Mouse (Mus musculus) bone marrow macrophage, adult 2 months (primary cell): Measurements from ENCODE around the gene Gaa. TPM values are rescaled to one million over a fixed set of nuclear protein-coding genes. Genes with fewer than 3 reads are reported as not detected.
"Not testable (repeated sequence)": the region's sequence is repeated elsewhere in the genome, so short reads cannot be mapped to it uniquely, and the experiment has no call there.

ENCODE experiments used
- H3K27ac ChIP-seq: 2 replicates; pipeline ENCODE4 v1.5.1; 2012; ENCODE audit warnings: low read depth, low read length; ENCODE audit not compliant: insufficient read depth
- H3K4me1 ChIP-seq: 2 replicates; pipeline ENCODE4 v1.6.1; 2012; ENCODE audit warnings: low read length; ENCODE audit not compliant: control insufficient read depth, insufficient read depth
- H3K4me3 ChIP-seq: 2 replicates; pipeline ENCODE4 v1.5.1; 2012; ENCODE audit warnings: mild to moderate bottlenecking, low read length, moderate library complexity; ENCODE audit not compliant: insufficient read depth
- CTCF ChIP-seq: IDR thresholded peaks from 2 replicates; pipeline ENCODE4 v1.5.1; 2012; ENCODE audit warnings: low read depth, mild to moderate bottlenecking, low read length, moderate library complexity
- POLR2A ChIP-seq: IDR thresholded peaks from 2 replicates; pipeline ENCODE4 v1.6.1; 2012; ENCODE audit warnings: mild to moderate bottlenecking, low read depth, low read length, borderline replicate concordance
- polyA plus RNA-seq: library from polyadenylated mRNA; stranded (reverse); fragments of >200 nt; gene quantifications from 2 replicates; pipeline ENCODE4 v1.2.4, GENCODE M21; 2012; ENCODE audit not compliant: missing spikeins, insufficient read depth, insufficient read length

The Gaa gene
- polyA plus RNA-seq, 1 experiment, result 65.2 TPM

- not testable (repeated sequence) for H3K4me3 ChIP-seq, H3K27ac ChIP-seq, H3K4me1 ChIP-seq
- TF ChIP-seq CTCF, result 0 out of 2 replicates have a peak, but pooled peaks have one; percentile 16
Measured at GRCm38 (mm10) chr11:119272492-119272891, 4.8 kb downstream of the Gaa start.

DNA sequence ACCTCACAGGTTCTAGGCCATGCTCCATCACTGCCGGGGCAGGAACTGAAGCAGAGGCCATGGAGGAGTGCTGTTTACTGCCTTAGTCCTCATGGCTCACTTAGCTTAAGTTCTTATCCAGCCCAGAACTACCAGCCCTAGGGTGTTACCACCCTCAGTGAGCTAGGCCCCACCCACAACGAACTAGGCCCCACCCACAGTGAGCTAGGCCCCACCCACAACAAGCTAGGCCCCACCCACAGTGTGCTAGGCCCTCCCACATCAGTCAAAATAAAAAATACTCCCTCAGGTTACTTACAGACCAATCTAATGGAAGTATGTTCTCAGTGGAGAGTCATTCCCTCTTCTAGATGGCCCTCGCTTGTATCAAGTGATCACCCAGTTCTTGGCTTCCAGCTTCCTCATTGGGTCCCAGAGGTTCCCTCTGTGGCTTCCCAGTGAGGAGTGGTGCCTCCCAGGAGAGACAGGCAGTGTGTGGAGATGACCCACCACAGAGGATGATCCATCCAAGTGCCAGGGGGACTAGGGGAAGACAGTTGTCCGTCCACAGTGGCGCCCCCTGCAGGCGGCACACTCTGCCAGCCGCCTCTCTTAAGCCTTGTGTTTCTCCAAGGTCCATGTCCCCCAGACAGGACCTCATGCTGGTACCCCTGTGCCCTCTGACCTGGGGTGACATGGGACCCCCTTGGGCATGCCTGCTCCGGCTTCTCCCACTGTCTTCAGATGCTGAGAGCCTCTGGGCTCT lies 5.7 kb downstream of the Gaa start:
- Histone ChIP-seq H3K27ac (no peak overlapping the region), H3K4me1 (peaks cover 6% of the 10 kb centered on the region), H3K4me3 (no peak overlapping the region)
- peak; percentile 54 for TF ChIP-seq CTCF
- no peak for TF ChIP-seq POLR2A

DNA sequence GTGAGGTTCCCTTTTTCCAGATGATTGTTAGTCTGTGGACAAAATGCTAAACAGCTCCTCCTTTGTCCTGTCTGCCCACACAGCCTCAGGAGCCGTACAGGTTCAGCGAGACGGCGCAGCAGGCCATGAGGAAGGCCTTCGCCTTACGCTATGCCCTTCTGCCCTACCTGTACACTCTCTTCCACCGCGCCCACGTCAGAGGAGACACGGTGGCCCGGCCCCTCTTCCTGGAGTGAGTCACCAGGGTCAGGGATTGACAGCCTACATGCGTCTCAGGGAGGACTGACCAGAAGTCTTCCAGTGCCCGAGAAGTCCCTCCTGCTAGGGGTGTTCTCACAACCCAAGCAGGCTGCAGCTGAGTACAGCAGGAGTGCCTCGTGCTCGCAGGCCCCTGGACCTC lies 13.3 kb downstream of the Gaa start:
- Histone ChIP-seq H3K4me3 (no peak overlapping the region), H3K4me1 (no peaks in the 10 kb centered on the region), H3K27ac (no peak overlapping the region)
- TF ChIP-seq POLR2A (no peak), CTCF (no peak)

- Histone ChIP-seq H3K4me3 (no peak overlapping the region), H3K4me1 (no peaks in the 10 kb centered on the region), H3K27ac (no peak overlapping the region)
- TF ChIP-seq CTCF, result no peak
- no peak for TF ChIP-seq POLR2A
Measured at GRCm38 (mm10) chr11:119285791-119286527, 18.3 kb downstream of the Gaa start.

DNA sequence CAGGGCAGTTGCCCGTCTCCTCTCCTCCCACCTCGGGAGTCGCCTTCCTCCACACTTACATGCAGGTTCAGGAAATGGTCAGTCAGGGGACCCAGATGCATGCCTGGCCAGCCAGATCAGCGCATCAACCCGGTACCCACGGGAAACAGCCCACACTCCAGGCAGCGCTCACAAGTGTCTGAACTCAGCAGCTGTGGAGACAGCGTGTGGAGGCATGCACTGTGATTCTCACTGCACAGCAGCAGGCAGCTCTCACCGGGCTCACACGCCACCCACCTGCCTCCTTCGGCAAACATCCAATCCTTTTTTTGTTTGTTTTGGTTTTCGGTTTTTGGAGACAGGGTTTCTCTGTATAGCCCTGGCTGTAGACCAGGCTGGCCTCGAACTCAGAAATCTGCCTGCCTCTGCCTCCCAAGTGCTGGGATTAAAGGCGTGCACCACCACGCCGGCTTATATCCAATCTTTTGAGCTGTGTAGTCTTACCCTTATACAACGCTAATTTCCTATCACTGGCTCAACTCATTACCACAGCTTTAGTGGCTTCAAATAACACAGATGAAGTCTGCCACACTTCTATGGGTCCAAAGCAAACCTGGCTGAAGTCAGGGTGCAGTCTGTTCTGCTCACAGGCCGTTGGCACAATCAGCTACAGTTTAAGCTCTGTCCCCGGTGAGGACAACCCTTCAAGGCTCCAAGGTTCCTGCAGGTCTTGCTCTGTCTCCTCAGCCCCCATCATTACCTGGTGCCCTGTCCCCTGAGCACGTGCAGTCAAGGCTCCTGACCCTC lies 19.7 kb downstream of the Gaa start:
- TF ChIP-seq CTCF (no peak), POLR2A (no peak)
- H3K27ac ChIP-seq, result no peak overlapping the region
- H3K4me3 ChIP-seq, result no peak overlapping the region
- H3K4me1 ChIP-seq, result no peaks in the 10 kb centered on the region

DNA sequence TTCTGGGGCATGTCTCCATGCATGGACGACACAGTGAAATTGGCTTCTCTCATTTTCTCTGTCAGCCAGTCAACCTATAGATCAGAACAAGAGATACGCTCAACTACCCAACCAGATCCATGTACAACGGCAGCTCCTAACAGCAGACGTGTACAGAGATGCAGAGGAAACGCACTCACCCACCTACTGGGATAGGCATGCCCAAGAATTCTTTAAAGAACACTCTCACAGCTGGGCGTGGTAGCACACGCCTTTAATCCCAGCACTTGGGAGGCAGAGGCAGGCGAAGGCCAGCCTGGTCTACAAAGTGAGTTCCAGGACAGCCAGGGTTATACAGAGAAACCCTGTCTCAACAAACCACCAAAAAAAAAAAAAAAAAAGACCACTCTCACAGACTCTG lies 25.2 kb downstream of the Gaa start:
- not testable (repeated sequence) for H3K4me1 ChIP-seq, H3K4me3 ChIP-seq, H3K27ac ChIP-seq

DNA sequence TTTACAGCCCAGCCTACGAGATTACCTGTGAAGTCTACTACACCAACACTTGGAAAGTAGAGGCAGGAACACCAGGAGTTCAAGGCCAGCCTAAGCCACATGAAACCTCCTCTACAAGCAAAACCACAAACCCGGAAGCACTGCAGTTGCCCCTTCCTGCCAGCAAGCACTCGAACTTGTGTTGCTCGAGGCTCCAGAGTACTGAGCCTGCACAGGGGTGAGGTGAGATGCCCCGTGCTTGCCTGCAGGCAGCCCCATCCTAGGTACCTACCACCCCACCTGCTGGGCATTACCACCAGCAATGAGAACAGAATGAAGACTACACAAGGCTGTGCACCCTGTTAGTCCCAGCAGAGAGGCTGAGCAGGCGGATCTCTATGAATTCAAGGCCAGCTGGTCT lies 30.3 kb downstream of the Gaa start:
- TF ChIP-seq CTCF (no peak), POLR2A (no peak)
- Histone ChIP-seq H3K27ac (no peak overlapping the region), H3K4me3 (peak overlapping the region; percentile 28), H3K4me1 (peaks cover 5% of the 10 kb centered on the region; the same call in 1 of the 2 replicates)

DNA sequence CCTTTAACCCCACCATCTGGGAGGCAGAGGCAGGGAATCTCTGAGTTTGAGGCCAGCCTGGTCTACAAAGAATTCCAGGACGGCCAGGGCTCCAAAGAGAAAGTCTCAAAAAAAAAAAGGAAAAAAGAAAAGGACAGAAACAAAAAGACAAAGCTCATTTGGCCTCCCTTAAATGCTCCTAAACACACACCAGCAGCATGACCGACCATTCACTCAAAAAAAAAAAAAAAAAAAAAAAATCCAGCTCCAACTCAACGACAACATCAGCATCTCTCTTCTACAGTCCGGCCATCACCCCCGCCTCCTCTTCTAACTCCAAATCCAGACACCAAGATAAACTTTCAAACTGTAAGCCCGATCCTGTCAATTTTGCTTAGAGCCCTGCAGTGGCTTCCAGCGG lies 31.2 kb downstream of the Gaa start:
- H3K4me3 ChIP-seq, result peak overlapping the region; percentile 99
- TF ChIP-seq POLR2A (no peak), CTCF (no peak)
- peaks cover 5% of the 10 kb centered on the region; the same call in 1 of the 2 replicates for H3K4me1 ChIP-seq
- H3K27ac ChIP-seq, result no peak overlapping the region

DNA sequence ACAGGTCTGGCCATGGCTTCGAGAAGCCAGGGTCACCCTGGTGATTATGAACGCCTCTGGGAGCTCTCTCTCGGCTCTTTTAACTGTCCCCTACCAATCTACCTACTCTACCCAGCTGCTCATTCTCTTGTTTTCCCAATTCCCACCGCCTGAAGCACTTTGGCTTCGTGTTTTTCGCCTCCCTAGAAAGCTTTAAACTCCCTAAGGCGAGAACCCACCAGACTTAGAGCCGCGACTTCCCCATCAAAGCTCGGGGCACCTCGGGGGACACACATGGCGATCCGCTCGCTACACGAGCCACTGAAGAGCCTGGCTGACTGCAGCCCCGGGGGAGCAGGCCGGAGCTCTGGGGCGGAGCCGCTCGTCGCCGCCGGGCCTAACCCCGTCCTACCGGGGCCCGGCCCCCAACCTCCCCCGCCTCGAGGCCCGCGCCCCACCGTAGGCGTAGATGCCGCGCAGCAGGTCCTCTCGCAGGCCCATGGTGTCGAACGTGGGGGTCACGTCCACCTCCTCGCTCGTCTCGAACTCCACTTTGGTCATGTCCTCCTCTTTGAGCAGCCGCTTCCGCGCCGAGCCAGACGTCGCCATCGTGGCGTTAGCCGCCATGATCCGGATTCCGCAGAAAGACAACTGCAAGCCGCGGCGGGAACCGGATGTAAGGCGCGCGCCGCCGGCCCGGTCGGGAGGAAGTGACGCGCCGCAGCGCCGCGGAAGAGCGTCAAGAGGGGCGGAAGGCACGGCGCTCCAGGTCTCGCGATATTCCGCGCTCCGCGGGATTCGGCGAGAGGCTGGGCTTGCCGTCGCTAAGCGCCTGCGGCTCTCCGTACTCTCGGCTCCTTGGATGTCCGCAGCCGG lies 31.9 kb downstream of the Gaa start, which contains the start of gene Eif4a3:
Gene Eif4a3, minus strand, starts transcription at position 699 of the 855 bp plus-strand sequence.
- TF ChIP-seq CTCF, result no peak
- peaks cover 5% of the 10 kb centered on the region; the same call in 1 of the 2 replicates for H3K4me1 ChIP-seq
- H3K27ac ChIP-seq, result peak within 1 kb of the TSS; percentile 71
- H3K4me3 ChIP-seq, result peak within 1 kb of the TSS; percentile 99
